Mouse (Mus musculus): ENCODE results near the gene Dock8. TPM values are rescaled to one million over a fixed set of nuclear protein-coding genes. Genes with fewer than 3 reads are reported as not detected.

Gene Dock8
- total RNA-seq (2014; rRNA removed) (0.29 and 0.54 TPM in 2 replicates), polyA plus RNA-seq (2015; fragmentation: Nextera tagmentation; extraction: Ambion mirVana) (0.21 and 0.69 TPM in 2 replicates)

GRCm38 (mm10) chr19:24999201-24999886 lies at the start of gene Dock8:
TSS of gene Dock8 (plus strand) at chr19:24999534.
- peak; percentile 54; the same call in 1 of the 2 replicates for ATAC-seq
- Histone ChIP-seq H3K9ac (peak within 1 kb of the TSS; percentile 40), H3K27me3 (ENCODE audit: insufficient read depth, low read length) (peaks cover 62% of the 10 kb centered on the region)

DNA sequence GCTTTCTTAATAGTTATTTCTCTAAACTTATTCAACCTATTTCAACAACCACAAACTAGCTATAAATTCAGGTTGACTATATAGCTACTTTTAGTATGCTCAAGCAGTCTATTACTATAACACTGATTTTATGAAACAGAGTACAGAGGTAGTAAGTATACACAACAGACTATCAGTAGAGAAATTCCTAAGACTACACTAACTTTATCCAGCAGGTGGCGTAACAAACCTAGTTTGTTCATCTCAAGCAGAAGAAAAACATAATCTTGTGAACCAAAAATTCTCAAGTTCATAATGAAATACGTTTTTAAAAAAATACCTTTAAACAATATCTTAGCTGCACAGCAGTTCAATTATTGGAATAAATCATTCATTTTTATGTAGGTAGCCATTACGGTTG lies 40.8 kb upstream of the Dock8 start:
- Histone ChIP-seq H3K36me3 (ENCODE audit: insufficient read depth) (peaks cover 5% of the 10 kb centered on the region; the same call in 1 of the 2 replicates), H3K9me3 (ENCODE audit: low read length) (no peaks in the 10 kb centered on the region), H3K4me1 (ENCODE audit: insufficient read depth) (peaks cover 5% of the 10 kb centered on the region; the same call in 1 of the 2 replicates), H3K4me3 (ENCODE audit: low read depth, low read length) (no peak overlapping the region), H3K9ac (no peak overlapping the region), H3K4me2 (ENCODE audit: low read depth) (no peak overlapping the region), H3K27ac (ENCODE audit: low read depth, low read length) (no peak overlapping the region), H3K27me3 (ENCODE audit: insufficient read depth, low read length) (no peaks in the 10 kb centered on the region)
- DNase-seq, result peak; percentile 75
- no peak for ATAC-seq
- TF ChIP-seq CTCF (IDR thresholded peaks at IDR 0.05; ENCODE audit: low read depth), result peak; percentile 69
- 43% methylated on average over 3 of the region's 3 CpGs for whole genome bisulfite sequencing

More at GRCm38 (mm10) chr19:24999201-24999886, at the start of gene Dock8:
- Histone ChIP-seq H3K36me3 (ENCODE audit: insufficient read depth) (no peaks in the 10 kb centered on the region), H3K4me1 (ENCODE audit: insufficient read depth) (no peaks in the 10 kb centered on the region), H3K27ac (ENCODE audit: low read depth, low read length) (no peak within 1 kb of the TSS), H3K4me3 (ENCODE audit: low read depth, low read length) (peak within 1 kb of the TSS; percentile 60), H3K9me3 (ENCODE audit: low read length) (no peaks in the 10 kb centered on the region), H3K4me2 (ENCODE audit: low read depth) (peak within 1 kb of the TSS; percentile 97)
- peak; percentile 29 for DNase-seq
- 2% methylated on average over 83 of the region's 109 CpGs for WGBS
- 0 out of 2 replicates have a peak, but pooled peaks have one; percentile 23 for TF ChIP-seq CTCF (IDR thresholded peaks at IDR 0.05; ENCODE audit: low read depth)

DNA sequence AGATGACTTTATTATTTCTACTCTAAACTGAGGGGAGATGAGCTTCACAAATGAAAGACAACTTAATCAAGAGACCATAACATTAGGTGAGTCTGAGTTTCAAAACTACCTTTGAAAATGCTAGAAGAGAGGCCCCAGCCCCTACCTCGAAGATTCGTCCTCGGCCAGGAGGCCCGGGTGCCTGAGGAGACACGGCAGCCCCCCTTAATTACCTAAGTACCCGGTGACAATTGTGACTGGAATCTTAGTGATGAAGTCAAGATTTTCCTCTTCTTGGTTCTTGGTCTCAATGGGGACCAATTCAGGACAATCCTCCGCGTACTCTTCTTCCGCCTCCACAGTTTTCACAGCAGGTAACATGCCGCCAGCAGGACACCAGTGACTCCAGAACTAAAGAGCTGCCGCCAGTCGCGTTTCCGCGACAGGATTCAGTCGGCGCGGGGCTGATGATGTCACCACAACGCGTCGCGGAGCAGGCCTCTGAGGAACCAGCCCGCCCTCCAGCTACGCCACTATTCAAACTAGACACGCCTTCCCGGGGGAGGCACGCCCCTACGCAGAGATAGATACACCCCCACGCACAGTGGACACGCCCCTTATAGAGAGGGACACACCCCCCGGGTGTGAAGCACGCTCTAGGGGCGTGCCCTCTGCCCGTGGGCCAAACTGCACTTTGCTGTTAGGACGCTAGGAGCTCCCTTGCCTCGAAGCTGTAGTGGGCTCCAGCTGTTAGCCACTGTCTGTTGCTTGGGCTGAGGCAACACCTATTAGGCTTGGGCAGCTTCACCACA lies 38.0 kb upstream of the Dock8 start, which contains the start of gene Cbwd1:
TSS of gene Cbwd1 (minus strand) at position 439 of the 791 bp plus-strand sequence.
- Histone ChIP-seq H3K4me3 (ENCODE audit: low read depth, low read length) (peak within 1 kb of the TSS; percentile 65), H3K4me1 (ENCODE audit: insufficient read depth) (peaks cover 5% of the 10 kb centered on the region; the same call in 1 of the 2 replicates), H3K27me3 (ENCODE audit: insufficient read depth, low read length) (no peaks in the 10 kb centered on the region), H3K36me3 (ENCODE audit: insufficient read depth) (no peaks in the 10 kb centered on the region), H3K4me2 (ENCODE audit: low read depth) (peak within 1 kb of the TSS; percentile 65), H3K9me3 (ENCODE audit: low read length) (no peaks in the 10 kb centered on the region), H3K27ac (ENCODE audit: low read depth, low read length) (no peak within 1 kb of the TSS), H3K9ac (peak within 1 kb of the TSS; percentile 54)
- ATAC-seq, result peak; percentile 100
- TF ChIP-seq CTCF (IDR thresholded peaks at IDR 0.05; ENCODE audit: low read depth), result peak; percentile 81
- DNase-seq, result peak; percentile 98
- WGBS, result under 1% methylated on average over 36 of the region's 36 CpGs

- no peak for DNase-seq
- H3K27me3 ChIP-seq (ENCODE audit: insufficient read depth, low read length), result no peaks in the 10 kb centered on the region
- H3K27ac ChIP-seq (ENCODE audit: low read depth, low read length), result no peak overlapping the region
- no peak overlapping the region for H3K9ac ChIP-seq
- H3K4me1 ChIP-seq (ENCODE audit: insufficient read depth), result no peaks in the 10 kb centered on the region
- no peak overlapping the region for H3K4me3 ChIP-seq (ENCODE audit: low read depth, low read length)
- no peaks in the 10 kb centered on the region for H3K36me3 ChIP-seq (ENCODE audit: insufficient read depth)
- no peak for ATAC-seq
- H3K9me3 ChIP-seq (ENCODE audit: low read length), result no peaks in the 10 kb centered on the region
- TF ChIP-seq CTCF (IDR thresholded peaks at IDR 0.05; ENCODE audit: low read depth), result no peak
- no peak overlapping the region for H3K4me2 ChIP-seq (ENCODE audit: low read depth)
- 84% methylated on average over 2 of the region's 2 CpGs for WGBS
These were observed 33.1 kb upstream of the Dock8 start for GRCm38 (mm10) chr19:24966203-24966602.

DNA sequence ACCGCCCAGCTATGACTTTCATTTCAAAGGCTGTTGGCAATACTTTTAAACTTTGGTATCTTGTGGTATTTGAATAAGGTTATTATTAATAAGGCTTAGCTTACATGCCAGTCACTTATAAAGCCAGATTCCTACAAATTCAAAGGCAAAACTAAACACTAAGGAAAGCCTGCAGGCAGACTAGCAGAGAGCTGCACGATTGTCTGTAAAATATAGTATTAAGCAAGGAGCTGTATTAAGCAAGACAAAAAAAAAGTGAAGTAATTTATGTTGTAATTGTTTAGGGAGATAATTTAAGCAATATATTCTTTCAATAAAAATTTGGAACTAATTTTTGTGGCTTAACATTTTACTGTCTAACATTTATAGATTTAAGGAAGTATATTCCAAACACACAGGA lies 32.4 kb upstream of the Dock8 start:
- no peaks in the 10 kb centered on the region for H3K9me3 ChIP-seq (ENCODE audit: low read length)
- WGBS, result 84% methylated on average over 2 of the region's 2 CpGs
- no peaks in the 10 kb centered on the region for H3K36me3 ChIP-seq (ENCODE audit: insufficient read depth)
- no peaks in the 10 kb centered on the region for H3K4me1 ChIP-seq (ENCODE audit: insufficient read depth)
- TF ChIP-seq CTCF (IDR thresholded peaks at IDR 0.05; ENCODE audit: low read depth), result no peak
- no peak overlapping the region for H3K9ac ChIP-seq
- no peak overlapping the region for H3K27ac ChIP-seq (ENCODE audit: low read depth, low read length)
- no peaks in the 10 kb centered on the region for H3K27me3 ChIP-seq (ENCODE audit: insufficient read depth, low read length)
- no peak overlapping the region for H3K4me3 ChIP-seq (ENCODE audit: low read depth, low read length)
- DNase-seq, result no peak
- ATAC-seq, result no peak
- H3K4me2 ChIP-seq (ENCODE audit: low read depth), result no peak overlapping the region

- Histone ChIP-seq H3K4me3 (ENCODE audit: low read depth, low read length) (no peak overlapping the region), H3K4me2 (ENCODE audit: low read depth) (no peak overlapping the region), H3K27ac (ENCODE audit: low read depth, low read length) (no peak overlapping the region), H3K4me1 (ENCODE audit: insufficient read depth) (no peaks in the 10 kb centered on the region), H3K27me3 (ENCODE audit: insufficient read depth, low read length) (no peaks in the 10 kb centered on the region), H3K9ac (no peak overlapping the region), H3K9me3 (ENCODE audit: low read length) (no peaks in the 10 kb centered on the region), H3K36me3 (ENCODE audit: insufficient read depth) (no peaks in the 10 kb centered on the region)
- DNase-seq (no peak), ATAC-seq (no peak)
- WGBS, result 88% methylated on average over 7 of the region's 7 CpGs
- no peak for TF ChIP-seq CTCF (IDR thresholded peaks at IDR 0.05; ENCODE audit: low read depth)
These were observed 28.0 kb upstream of the Dock8 start for GRCm38 (mm10) chr19:24971307-24971706.
